Mouse (Mus musculus) testis, adult 2 months (tissue): ENCODE data around the gene Adam30.

ENCODE experiments used
- CTCF ChIP-seq: fragments of 200-500 bp; IDR thresholded peaks from 2 replicates; pipeline ENCODE4 v1.5.1; 2012; ENCODE audit warnings: low read depth, mild to moderate bottlenecking, inconsistent platforms, low read length, moderate library complexity; ENCODE audit not compliant: control insufficient read depth, insufficient read depth, insufficient replicate concordance
- POLR2A ChIP-seq: fragments of 200-500 bp; IDR thresholded peaks from 2 replicates; pipeline ENCODE4 v1.6.1; 2012; ENCODE audit warnings: low read depth, mild to moderate bottlenecking, inconsistent platforms, low read length, moderate library complexity; ENCODE audit not compliant: control insufficient read depth

DNA sequence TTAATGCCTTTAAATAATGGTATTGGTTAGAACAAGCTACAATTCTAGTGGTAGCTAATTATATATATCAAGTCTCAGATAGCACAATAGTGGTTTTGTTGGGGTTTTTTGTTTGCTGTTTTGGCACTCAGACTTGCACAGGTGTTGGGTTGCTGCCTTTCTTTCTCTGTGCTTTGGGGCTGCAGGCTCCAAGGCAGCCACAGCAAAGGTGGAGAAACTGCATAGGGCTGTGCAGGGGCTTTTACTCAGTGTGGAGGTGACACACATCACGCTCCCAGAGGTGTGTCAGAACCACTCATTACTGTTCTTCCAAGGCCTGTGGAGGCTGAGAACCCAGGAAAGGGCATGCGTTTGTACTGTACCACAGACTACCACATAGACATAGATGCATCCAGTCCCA is 32.7 kb upstream of the Adam30 start:
- TF ChIP-seq CTCF (no peak), POLR2A (no peak)
